In the genomic region with DNA sequence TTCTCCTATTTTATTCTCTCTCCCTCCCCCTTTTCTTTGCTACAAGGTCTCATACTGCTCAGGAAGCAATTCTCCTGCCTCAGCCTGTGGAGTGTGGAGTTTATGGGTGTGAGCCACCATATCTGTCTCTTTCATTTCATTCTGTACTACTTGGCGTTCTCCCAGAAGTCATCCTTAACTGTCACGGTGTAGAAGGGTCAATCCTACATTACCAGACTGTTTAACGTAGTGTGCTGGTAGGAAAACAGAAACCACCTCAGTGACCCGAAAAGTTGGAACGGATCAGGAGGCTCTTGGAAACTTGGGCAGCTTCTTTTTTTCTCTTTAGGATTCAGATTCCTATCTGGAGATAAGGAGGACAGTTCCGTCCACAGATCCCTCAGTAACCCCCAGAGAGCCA, we compare ENCODE assay signal across 8 mouse cellular contexts. TPM values are rescaled to one million over a fixed set of nuclear protein-coding genes. Genes with fewer than 3 reads are reported as not detected.
A peak's percentile ranks its signal among the peaks of the same experiment; 100 is the strongest.
DNase-seq lines count a peak whose midpoint lies in the region; ATAC-seq lines count a peak whose summit lies in the region.

No protein-coding gene starts in this region.

- DNase-seq in heart, postnatal 25 days (ENCODE audit: low spot score): no peak
- DNase-seq in adipocyte (ENCODE audit: low spot score): peak; percentile 78
- DNase-seq in lung, postnatal 10 days: peak; percentile 31
- DNase-seq in frontal cortex, postnatal 36 days (ENCODE audit: low spot score in 2 of 2): no peak
- DNase-seq in cerebellum, adult 9-11 months: no peak
- no peak for DNase-seq in cerebellum, postnatal 36 days

- H3K36me3 ChIP-seq in heart, embryonic 13.5 days: no peaks in the 10 kb centered on the region
- no peaks in the 10 kb centered on the region for H3K36me3 ChIP-seq in hindbrain, embryonic 13.5 days

- peak overlapping the region; percentile 81 for H3K4me2 ChIP-seq in heart, embryonic 13.5 days
- peak overlapping the region; percentile 80 for H3K4me2 ChIP-seq in hindbrain, embryonic 13.5 days

- H3K27ac ChIP-seq in heart, embryonic 13.5 days (replicated peaks): peak overlapping the region; percentile 98
- peak overlapping the region; percentile 99 for H3K27ac ChIP-seq in hindbrain, embryonic 13.5 days

- peak overlapping the region; percentile 99 for H3K9ac ChIP-seq in heart, embryonic 13.5 days
- peak overlapping the region; percentile 100 for H3K9ac ChIP-seq in hindbrain, embryonic 13.5 days

- ATAC-seq in heart, embryonic 13.5 days (ENCODE audit: extremely low read depth, insufficient number of reproducible peaks, low FRiP score, low TSS enrichment): no peak
- no peak for ATAC-seq in hindbrain, embryonic 13.5 days (ENCODE audit: low FRiP score)

- no peaks in the 10 kb centered on the region for H3K27me3 ChIP-seq in heart, embryonic 13.5 days (replicated peaks)
- no peaks in the 10 kb centered on the region for H3K27me3 ChIP-seq in hindbrain, embryonic 13.5 days

- H3K9me3 ChIP-seq in heart, embryonic 13.5 days: no peaks in the 10 kb centered on the region
- no peaks in the 10 kb centered on the region for H3K9me3 ChIP-seq in hindbrain, embryonic 13.5 days

- 8% methylated on average over 6 of the region's 6 CpGs for WGBS in heart, embryonic 13.5 days
- WGBS in hindbrain, embryonic 13.5 days: 7% methylated on average over 6 of the region's 6 CpGs

- H3K4me1 ChIP-seq in heart, embryonic 13.5 days: peaks cover 40% of the 10 kb centered on the region
- peaks cover 16% of the 10 kb centered on the region for H3K4me1 ChIP-seq in hindbrain, embryonic 13.5 days (replicated peaks)

- intact Hi-C loops in heart, postnatal 25 days (cut with DNase I): loop anchor here (5.0 kb wide), 3 partner anchors 35 to 195 kb away; no protein-coding TSS in a partner anchor

- H3K4me3 ChIP-seq in heart, embryonic 13.5 days: peak overlapping the region; percentile 97
- peak overlapping the region; percentile 93 for H3K4me3 ChIP-seq in hindbrain, embryonic 13.5 days

RNA-seq across cellular contexts. Expression of gene Gnaq, which starts 0.8 kb away (rescaled TPM):
- 16.9 and 18.3 TPM in 2 replicates for polyA plus RNA-seq in heart, embryonic 13.5 days (2015; fragmentation: Nextera tagmentation; extraction: Ambion mirVana)
- total RNA-seq in heart, postnatal 25 days (2021): 10 to 100 TPM; 24.9 to 25.8 TPM
- polyA plus RNA-seq in hindbrain, embryonic 13.5 days (2015; fragmentation: Nextera tagmentation; extraction: Ambion mirVana): 78.7 and 79.8 TPM in 2 replicates

Comparison
In these comparisons a context has a peak if more than half of its experiments do, and no peak if none do; other contexts are left out.
1. DNase-seq: peak in adipocyte (single experiment) and lung, postnatal 10 days (single experiment); none in heart, postnatal 25 days (single experiment), frontal cortex, postnatal 36 days (0 of 2), cerebellum, adult 9-11 months (single experiment) and cerebellum, postnatal 36 days (0 of 2).